Mouse (Mus musculus): ENCODE measurements around the gene Mmp9. TPM values are rescaled to one million over a fixed set of nuclear protein-coding genes. Genes with fewer than 3 reads are reported as not detected.

The Mmp9 gene
- polyA plus RNA-seq, 1 experiment = 363 TPM

DNA sequence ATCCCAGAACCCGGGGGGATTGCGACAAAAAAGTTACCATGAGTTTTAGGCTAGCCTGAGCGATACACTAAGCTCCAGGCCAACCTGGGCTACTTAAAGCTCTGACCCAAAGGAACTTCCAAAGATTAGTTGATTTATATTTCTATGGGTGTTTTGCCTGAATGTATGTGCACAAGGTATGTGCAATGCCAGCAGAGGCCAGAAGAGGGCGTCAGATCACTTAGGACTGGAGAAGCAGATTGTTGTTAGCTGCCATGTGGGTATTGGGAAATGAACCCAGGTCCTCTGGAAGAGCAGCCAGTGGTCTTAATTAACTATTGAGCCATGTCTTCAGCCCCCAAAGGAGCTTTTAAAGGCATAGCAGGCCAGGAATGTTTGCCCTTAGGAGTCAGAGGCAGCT lies 11.2 kb downstream of the Mmp9 start:
- H3K27ac ChIP-seq (ENCODE audit: control insufficient read depth, insufficient read depth, low read depth, low read length, poor library complexity) = no peak overlapping the region
- TF ChIP-seq POLR2A (IDR thresholded peaks at IDR 0.05; ENCODE audit: borderline replicate concordance, control insufficient read depth, low read depth, low read length) (no peak), CTCF (IDR thresholded peaks at IDR 0.05; ENCODE audit: control insufficient read depth, insufficient read depth, low read length) (peak; percentile 35; the same call in 1 of the 2 replicates)
- 76% methylated on average over 4 of the region's 4 CpGs for WGBS
- H3K4me1 ChIP-seq (ENCODE audit: control insufficient read depth, insufficient read depth, low read length) = no peaks in the 10 kb centered on the region
- peak overlapping the region; percentile 64 for H3K4me3 ChIP-seq (replicated peaks; ENCODE audit: control insufficient read depth, low read depth, low read length)

DNA sequence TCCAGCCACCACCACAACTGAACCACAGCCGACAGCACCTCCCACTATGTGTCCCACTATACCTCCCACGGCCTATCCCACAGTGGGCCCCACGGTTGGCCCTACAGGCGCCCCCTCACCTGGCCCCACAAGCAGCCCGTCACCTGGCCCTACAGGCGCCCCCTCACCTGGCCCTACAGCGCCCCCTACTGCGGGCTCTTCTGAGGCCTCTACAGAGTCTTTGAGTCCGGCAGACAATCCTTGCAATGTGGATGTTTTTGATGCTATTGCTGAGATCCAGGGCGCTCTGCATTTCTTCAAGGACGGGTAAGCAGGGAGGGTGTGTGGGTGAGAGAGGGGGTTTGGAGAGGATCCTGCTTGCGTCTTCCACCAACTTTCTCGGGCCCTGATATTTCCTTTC lies 11.9 kb downstream of the Mmp9 start:
- Histone ChIP-seq H3K27ac (ENCODE audit: control insufficient read depth, insufficient read depth, low read depth, low read length, poor library complexity) (no peak overlapping the region), H3K4me1 (ENCODE audit: control insufficient read depth, insufficient read depth, low read length) (no peaks in the 10 kb centered on the region), H3K4me3 (replicated peaks; ENCODE audit: control insufficient read depth, low read depth, low read length) (peak overlapping the region; percentile 60)
- WGBS = 27% methylated on average over 13 of the region's 13 CpGs
- no peak for TF ChIP-seq POLR2A (IDR thresholded peaks at IDR 0.05; ENCODE audit: borderline replicate concordance, control insufficient read depth, low read depth, low read length)
- no peak for TF ChIP-seq CTCF (IDR thresholded peaks at IDR 0.05; ENCODE audit: control insufficient read depth, insufficient read depth, low read length)

DNA sequence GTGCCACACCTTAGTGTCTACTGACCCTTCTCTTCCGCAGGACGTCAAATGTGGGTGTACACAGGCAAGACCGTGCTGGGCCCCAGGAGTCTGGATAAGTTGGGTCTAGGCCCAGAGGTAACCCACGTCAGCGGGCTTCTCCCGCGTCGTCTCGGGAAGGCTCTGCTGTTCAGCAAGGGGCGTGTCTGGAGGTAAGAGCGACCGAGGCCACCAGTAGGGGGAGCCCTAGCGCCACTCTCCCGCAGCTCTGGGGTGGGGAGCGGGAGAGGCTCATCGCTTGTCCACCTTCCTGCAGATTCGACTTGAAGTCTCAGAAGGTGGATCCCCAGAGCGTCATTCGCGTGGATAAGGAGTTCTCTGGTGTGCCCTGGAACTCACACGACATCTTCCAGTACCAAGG lies 12.6 kb downstream of the Mmp9 start:
- TF ChIP-seq CTCF (IDR thresholded peaks at IDR 0.05; ENCODE audit: control insufficient read depth, insufficient read depth, low read length) = peak; percentile 80
- 0 out of 2 replicates have a peak, but pooled peaks have one; percentile 6 for TF ChIP-seq POLR2A (IDR thresholded peaks at IDR 0.05; ENCODE audit: borderline replicate concordance, control insufficient read depth, low read depth, low read length)
- Histone ChIP-seq H3K27ac (ENCODE audit: control insufficient read depth, insufficient read depth, low read depth, low read length, poor library complexity) (no peak overlapping the region), H3K4me3 (replicated peaks; ENCODE audit: control insufficient read depth, low read depth, low read length) (peak overlapping the region; percentile 43), H3K4me1 (ENCODE audit: control insufficient read depth, insufficient read depth, low read length) (no peaks in the 10 kb centered on the region)
- 2% methylated on average over 21 of the region's 21 CpGs for WGBS

DNA sequence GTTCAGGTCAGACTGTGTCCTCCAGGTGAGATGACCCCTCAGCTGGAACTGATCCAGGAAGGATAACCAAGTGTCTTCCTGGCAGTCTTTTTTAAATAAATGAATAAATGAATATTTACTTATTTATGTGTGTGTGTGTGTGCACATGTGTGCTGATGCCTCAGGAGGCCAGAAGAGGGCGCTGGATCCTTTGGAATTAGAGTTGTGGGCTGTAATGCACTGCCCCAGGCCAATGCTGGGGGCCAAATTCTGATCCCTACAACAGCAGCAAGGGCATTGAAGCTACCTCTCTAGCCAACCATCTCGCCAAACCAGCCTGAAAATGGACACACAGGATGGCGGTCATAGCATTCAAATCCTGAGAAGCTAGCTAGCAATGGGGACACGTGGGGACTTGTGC lies 15.1 kb downstream of the Mmp9 start:
- H3K4me1 ChIP-seq (ENCODE audit: control insufficient read depth, insufficient read depth, low read length) = no peaks in the 10 kb centered on the region
- TF ChIP-seq POLR2A (IDR thresholded peaks at IDR 0.05; ENCODE audit: borderline replicate concordance, control insufficient read depth, low read depth, low read length) (no peak), CTCF (IDR thresholded peaks at IDR 0.05; ENCODE audit: control insufficient read depth, insufficient read depth, low read length) (no peak)
- H3K4me3 ChIP-seq (replicated peaks; ENCODE audit: control insufficient read depth, low read depth, low read length) = no peak overlapping the region
- 63% methylated on average over 4 of the region's 4 CpGs for WGBS
- no peak overlapping the region for H3K27ac ChIP-seq (ENCODE audit: control insufficient read depth, insufficient read depth, low read depth, low read length, poor library complexity)

DNA sequence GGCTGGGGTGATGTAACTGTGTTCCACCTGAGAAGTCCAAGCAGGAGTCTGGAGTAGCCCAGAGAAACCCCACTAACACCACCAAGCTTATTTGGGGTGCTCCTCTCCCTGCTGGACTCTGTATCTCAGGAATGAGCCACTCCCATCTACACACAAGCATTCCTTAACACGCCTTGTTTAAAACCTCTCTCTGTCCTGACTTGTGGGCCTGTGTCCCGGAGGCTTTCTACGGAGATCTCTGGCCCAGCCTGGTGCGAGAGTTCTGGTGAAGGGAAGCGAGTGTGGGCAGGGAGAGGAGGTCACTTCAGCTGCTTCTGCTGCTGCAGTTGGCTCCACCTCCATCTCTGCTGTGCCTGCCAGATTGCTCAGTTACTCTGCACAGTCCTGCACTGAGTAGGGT lies 15.6 kb downstream of the Mmp9 start:
- Histone ChIP-seq H3K4me3 (replicated peaks; ENCODE audit: control insufficient read depth, low read depth, low read length) (no peak overlapping the region), H3K4me1 (ENCODE audit: control insufficient read depth, insufficient read depth, low read length) (no peaks in the 10 kb centered on the region), H3K27ac (ENCODE audit: control insufficient read depth, insufficient read depth, low read depth, low read length, poor library complexity) (no peak overlapping the region)
- no peak for TF ChIP-seq CTCF (IDR thresholded peaks at IDR 0.05; ENCODE audit: control insufficient read depth, insufficient read depth, low read length)
- WGBS = 74% methylated on average over 5 of the region's 5 CpGs

DNA sequence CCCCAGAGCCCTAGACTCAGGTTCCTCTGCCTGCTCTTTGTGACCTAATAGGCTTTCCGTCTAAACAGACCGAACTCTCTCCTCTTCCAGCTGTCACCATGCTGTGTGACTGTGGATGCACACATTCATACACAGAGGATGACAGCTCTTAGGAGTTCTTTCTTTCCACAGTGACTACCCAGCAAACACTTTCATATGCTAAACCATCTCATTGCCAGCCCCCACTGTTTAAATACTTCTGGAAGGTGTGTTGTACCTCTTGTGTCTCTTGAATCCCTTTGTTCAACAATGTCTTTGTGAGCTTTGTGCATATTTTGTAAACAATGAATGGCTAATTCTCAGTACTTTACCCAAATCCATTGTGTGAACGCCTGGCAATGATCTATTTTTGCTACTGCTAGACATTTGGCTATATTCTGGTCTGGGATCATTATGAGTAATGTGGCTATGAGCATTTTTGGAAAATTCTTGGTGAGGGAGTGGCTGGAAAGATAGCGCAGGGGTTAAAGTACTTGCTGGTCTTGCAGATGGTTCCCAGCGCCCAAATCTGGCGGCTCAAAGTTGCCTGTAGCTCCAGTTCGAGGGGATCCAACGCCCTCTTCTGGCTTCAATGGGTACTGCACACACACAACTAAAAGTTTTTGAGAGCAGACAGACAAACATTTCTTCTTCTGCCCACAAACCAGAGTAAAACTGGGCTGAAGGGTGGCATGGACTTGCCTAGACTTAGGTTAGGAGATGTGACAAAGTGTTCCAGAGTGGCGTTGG lies 17.2 kb downstream of the Mmp9 start:
- no peak overlapping the region for H3K4me3 ChIP-seq (replicated peaks; ENCODE audit: control insufficient read depth, low read depth, low read length)
- H3K4me1 ChIP-seq (ENCODE audit: control insufficient read depth, insufficient read depth, low read length) = no peaks in the 10 kb centered on the region
- H3K27ac ChIP-seq (ENCODE audit: control insufficient read depth, insufficient read depth, low read depth, low read length, poor library complexity) = no peak overlapping the region
- WGBS = 70% methylated on average over 9 of the region's 9 CpGs
- TF ChIP-seq CTCF (IDR thresholded peaks at IDR 0.05; ENCODE audit: control insufficient read depth, insufficient read depth, low read length) (peak; percentile 15; the same call in 1 of the 2 replicates), POLR2A (IDR thresholded peaks at IDR 0.05; ENCODE audit: borderline replicate concordance, control insufficient read depth, low read depth, low read length) (no peak)

DNA sequence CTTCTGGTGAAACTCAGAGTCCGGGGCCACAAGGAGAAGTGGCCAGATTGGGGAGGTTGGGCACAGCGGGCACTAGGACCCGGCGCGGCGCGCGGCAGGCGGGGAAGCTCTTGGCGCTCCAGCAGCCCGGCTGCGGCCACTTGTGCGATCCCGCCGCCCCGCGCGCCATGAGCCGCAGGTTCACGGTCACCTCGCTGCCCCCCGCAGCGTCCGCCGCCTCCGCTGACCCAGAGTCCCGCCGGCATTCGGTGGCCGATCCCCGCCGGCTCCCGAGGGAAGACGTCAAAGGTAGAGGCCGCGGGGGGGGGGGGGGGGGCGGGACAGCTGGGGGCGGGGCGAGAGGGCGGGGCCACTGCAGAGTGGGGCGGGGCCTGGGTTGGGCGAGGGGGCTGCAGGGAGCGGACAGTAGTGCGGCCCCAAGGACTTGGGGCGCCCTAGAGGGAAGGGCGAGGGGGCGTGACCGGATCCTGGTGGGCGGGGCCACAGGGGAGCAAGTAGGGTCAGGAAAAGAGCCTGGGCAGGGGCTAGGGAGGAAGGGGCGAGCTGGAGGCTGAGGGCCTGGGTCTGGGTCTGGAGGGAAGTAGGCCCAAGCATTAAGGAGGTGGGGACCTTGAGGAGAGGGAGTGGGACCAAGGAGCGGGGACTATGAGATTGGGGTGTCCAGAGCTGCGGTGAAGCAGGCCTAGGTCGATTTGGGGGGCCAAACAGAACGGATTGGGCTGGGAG lies 20.3 kb downstream of the Mmp9 start, which contains the start of gene Slc12a5:
Slc12a5 (plus strand) TSS at position 87 of the 726 bp plus-strand sequence.
- H3K27ac ChIP-seq (ENCODE audit: control insufficient read depth, insufficient read depth, low read depth, low read length, poor library complexity) = no peak within 1 kb of the TSS
- no peak for TF ChIP-seq POLR2A (IDR thresholded peaks at IDR 0.05; ENCODE audit: borderline replicate concordance, control insufficient read depth, low read depth, low read length)
- TF ChIP-seq CTCF (IDR thresholded peaks at IDR 0.05; ENCODE audit: control insufficient read depth, insufficient read depth, low read length) = no peak
- 3% methylated on average over 48 of the region's 54 CpGs for WGBS
- H3K4me1 ChIP-seq (ENCODE audit: control insufficient read depth, insufficient read depth, low read length) = no peaks in the 10 kb centered on the region
- H3K4me3 ChIP-seq (replicated peaks; ENCODE audit: control insufficient read depth, low read depth, low read length) = peak within 1 kb of the TSS; percentile 60

DNA sequence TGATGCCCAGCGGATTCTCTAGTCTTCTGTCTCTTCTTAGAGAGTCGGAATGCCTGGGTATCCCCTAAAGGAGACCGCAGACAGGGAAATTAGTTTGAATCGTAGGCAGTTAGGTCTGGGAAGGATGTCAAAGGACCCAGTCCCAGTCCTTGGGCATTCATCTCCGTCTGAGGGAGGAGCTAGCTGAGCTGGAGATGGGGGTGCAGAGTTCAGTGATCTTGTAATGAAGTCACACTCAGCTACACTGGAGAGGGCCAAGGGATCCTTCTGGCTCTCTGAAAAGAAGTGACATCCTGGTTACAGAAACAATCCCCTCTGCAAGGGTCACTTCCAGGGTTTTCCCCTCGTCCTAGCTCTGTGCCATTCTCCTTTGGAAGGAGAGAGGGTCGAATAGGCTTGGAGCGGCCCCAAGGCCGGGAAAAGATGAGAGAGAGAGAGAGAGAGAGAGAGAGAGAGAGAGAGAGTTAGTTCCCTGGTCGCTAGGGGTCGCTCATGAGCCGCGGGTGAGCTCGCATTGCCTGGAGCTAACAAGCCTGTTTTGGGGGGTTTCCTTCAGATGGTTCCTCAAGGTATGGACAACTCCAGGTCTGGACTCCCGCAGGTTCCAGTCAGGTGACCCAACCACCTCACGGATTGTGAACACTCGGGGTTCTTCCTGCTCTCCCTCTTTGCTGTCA lies 21.1 kb downstream of the Mmp9 start:
- Histone ChIP-seq H3K4me1 (ENCODE audit: control insufficient read depth, insufficient read depth, low read length) (no peaks in the 10 kb centered on the region), H3K27ac (ENCODE audit: control insufficient read depth, insufficient read depth, low read depth, low read length, poor library complexity) (no peak overlapping the region), H3K4me3 (replicated peaks; ENCODE audit: control insufficient read depth, low read depth, low read length) (no peak overlapping the region)
- WGBS = 13% methylated on average over 17 of the region's 17 CpGs
- TF ChIP-seq CTCF (IDR thresholded peaks at IDR 0.05; ENCODE audit: control insufficient read depth, insufficient read depth, low read length) (peak; percentile 75), POLR2A (IDR thresholded peaks at IDR 0.05; ENCODE audit: borderline replicate concordance, control insufficient read depth, low read depth, low read length) (0 out of 2 replicates have a peak, but pooled peaks have one; percentile 11)
